Mouse (Mus musculus): ENCODE measurements around the gene Gm49396. TPM values are rescaled to one million over a fixed set of nuclear protein-coding genes. Genes with fewer than 3 reads are reported as not detected.

Gm49396 gene
- polyA plus RNA-seq, 1 experiment from 2014 or later: 18.9 TPM

Small RNAs within 50 kb of the gene (microRNA-seq; reads per million reads assigned to microRNA genes)
- gene Gm38670 (1.6 reads per million, percentile 3 among the genes with 10 or more reads in this experiment), gene Mir3569 (1.4 reads per million)

Other genes starting within 250 kb of the Gm49396 start
- gene Syne4, start 248.5 kb upstream of the Gm49396 start, polyA plus RNA-seq (2015; fragmentation: Nextera tagmentation; extraction: Ambion mirVana): 129 and 136 TPM in 2 replicates
- gene E130208F15Rik, start 241.6 kb upstream of the Gm49396 start, polyA plus RNA-seq (2015; fragmentation: Nextera tagmentation; extraction: Ambion mirVana): 2.3 and 3.7 TPM in 2 replicates
- 17.2 and 18.1 TPM in 2 replicates for gene Sdhaf1, start 239.4 kb upstream of the Gm49396 start, polyA plus RNA-seq (2015; fragmentation: Nextera tagmentation; extraction: Ambion mirVana)
- gene Lrfn3, start 200.6 kb upstream of the Gm49396 start, polyA plus RNA-seq (2015; fragmentation: Nextera tagmentation; extraction: Ambion mirVana): 6.8 and 8.3 TPM in 2 replicates
- 29.3 and 31.4 TPM in 2 replicates for gene Tyrobp, start 149.6 kb upstream of the Gm49396 start, polyA plus RNA-seq (2015; fragmentation: Nextera tagmentation; extraction: Ambion mirVana)
- gene Hcst, start 143.5 kb upstream of the Gm49396 start, polyA plus RNA-seq (2015; fragmentation: Nextera tagmentation; extraction: Ambion mirVana): 0.63 and 0.84 TPM in 2 replicates
- 1.6 and 2.0 TPM in 2 replicates for gene Nfkbid, start 141.6 kb upstream of the Gm49396 start, polyA plus RNA-seq (2015; fragmentation: Nextera tagmentation; extraction: Ambion mirVana)
- gene Aplp1, start 117.8 kb upstream of the Gm49396 start, polyA plus RNA-seq (2015; fragmentation: Nextera tagmentation; extraction: Ambion mirVana): 27.9 and 31.5 TPM in 2 replicates
- 0.78 and 1.1 TPM in 2 replicates for gene Kirrel2, start 105.7 kb upstream of the Gm49396 start, polyA plus RNA-seq (2015; fragmentation: Nextera tagmentation; extraction: Ambion mirVana)
- 5.4 and 5.5 TPM in 2 replicates for gene Nphs1, start 105.0 kb upstream of the Gm49396 start, polyA plus RNA-seq (2015; fragmentation: Nextera tagmentation; extraction: Ambion mirVana)
- gene Prodh2, start 69.7 kb upstream of the Gm49396 start, polyA plus RNA-seq (2015; fragmentation: Nextera tagmentation; extraction: Ambion mirVana): 21.1 and 27.6 TPM in 2 replicates
- 12.0 and 14.9 TPM in 2 replicates for gene Arhgap33, start 28.3 kb upstream of the Gm49396 start, polyA plus RNA-seq (2015; fragmentation: Nextera tagmentation; extraction: Ambion mirVana)
- 18.0 and 20.6 TPM in 2 replicates for gene Hspb6, start 11.2 kb upstream of the Gm49396 start, polyA plus RNA-seq (2015; fragmentation: Nextera tagmentation; extraction: Ambion mirVana)
- 12.0 and 16.6 TPM in 2 replicates for gene Proser3, start 11.0 kb upstream of the Gm49396 start, polyA plus RNA-seq (2015; fragmentation: Nextera tagmentation; extraction: Ambion mirVana)
- gene Lin37, start 3.5 kb upstream of the Gm49396 start, polyA plus RNA-seq (2015; fragmentation: Nextera tagmentation; extraction: Ambion mirVana): 47.0 and 48.1 TPM in 2 replicates
- gene U2af1l4, start within 50 bp of the Gm49396 start, polyA plus RNA-seq (2015; fragmentation: Nextera tagmentation; extraction: Ambion mirVana): 91.6 and 99.4 TPM in 2 replicates
- gene Psenen, start 283 bp downstream of the Gm49396 start, polyA plus RNA-seq (2015; fragmentation: Nextera tagmentation; extraction: Ambion mirVana): 142 and 148 TPM in 2 replicates
- 6.0 and 8.7 TPM in 2 replicates for gene Igflr1, start 2.1 kb downstream of the Gm49396 start, polyA plus RNA-seq (2015; fragmentation: Nextera tagmentation; extraction: Ambion mirVana)
- gene Kmt2b, start 25.4 kb downstream of the Gm49396 start, polyA plus RNA-seq (2015; fragmentation: Nextera tagmentation; extraction: Ambion mirVana): 7.8 and 9.0 TPM in 2 replicates
- 0.77 and 1.3 TPM in 2 replicates for gene Zbtb32, start 35.6 kb downstream of the Gm49396 start, polyA plus RNA-seq (2015; fragmentation: Nextera tagmentation; extraction: Ambion mirVana)
- 7.9 and 13.0 TPM in 2 replicates for gene Upk1a, start 49.5 kb downstream of the Gm49396 start, polyA plus RNA-seq (2015; fragmentation: Nextera tagmentation; extraction: Ambion mirVana)
- 1,049 TPM in 2 replicates for gene Cox6b1, start 62.8 kb downstream of the Gm49396 start, polyA plus RNA-seq (2015; fragmentation: Nextera tagmentation; extraction: Ambion mirVana)
- not detected in 2 replicates for gene Etv2, start 72.5 kb downstream of the Gm49396 start, polyA plus RNA-seq (2015; fragmentation: Nextera tagmentation; extraction: Ambion mirVana)
- gene Rbm42, start 87.0 kb downstream of the Gm49396 start, polyA plus RNA-seq (2015; fragmentation: Nextera tagmentation; extraction: Ambion mirVana): 111 and 119 TPM in 2 replicates
- gene Haus5, start 101.7 kb downstream of the Gm49396 start, polyA plus RNA-seq (2015; fragmentation: Nextera tagmentation; extraction: Ambion mirVana): 59.4 and 67.0 TPM in 2 replicates
- not detected in 2 replicates for gene Pmis2, start 108.3 kb downstream of the Gm49396 start, polyA plus RNA-seq (2015; fragmentation: Nextera tagmentation; extraction: Ambion mirVana)
- gene 2200002J24Rik, start 135.6 kb downstream of the Gm49396 start, polyA plus RNA-seq (2015; fragmentation: Nextera tagmentation; extraction: Ambion mirVana): 0.40 and 0.51 TPM in 2 replicates
- 2.1 and 3.2 TPM in 2 replicates for gene Atp4a, start 148.9 kb downstream of the Gm49396 start, polyA plus RNA-seq (2015; fragmentation: Nextera tagmentation; extraction: Ambion mirVana)
- gene Tmem147, start 166.2 kb downstream of the Gm49396 start, polyA plus RNA-seq (2015; fragmentation: Nextera tagmentation; extraction: Ambion mirVana): 209 and 225 TPM in 2 replicates
- gene Gapdhs, start 180.3 kb downstream of the Gm49396 start, polyA plus RNA-seq (2015; fragmentation: Nextera tagmentation; extraction: Ambion mirVana): 0.21 and 0.45 TPM in 2 replicates
- 1.7 and 2.3 TPM in 2 replicates for gene Sbsn, start 188.1 kb downstream of the Gm49396 start, polyA plus RNA-seq (2015; fragmentation: Nextera tagmentation; extraction: Ambion mirVana)
- gene Dmkn, start 200.4 kb downstream of the Gm49396 start, polyA plus RNA-seq (2015; fragmentation: Nextera tagmentation; extraction: Ambion mirVana): 0.89 and 1.2 TPM in 2 replicates
- gene Krtdap, start 224.6 kb downstream of the Gm49396 start, polyA plus RNA-seq (2015; fragmentation: Nextera tagmentation; extraction: Ambion mirVana): 1.0 and 1.5 TPM in 2 replicates

Measured in kidney, embryonic 16.5 days (tissue).